Mouse (Mus musculus) hindlimb bud, embryonic 11.5 days (tissue): ENCODE data around the gene Prss32.

Experiments
- DNase-seq: peaks from one replicate; pipeline ENCODE4 v3.0.0-alpha.2; 2012; ENCODE audit warnings: low read depth, low spot score; ENCODE audit errors: extremely low spot score

The Prss32 gene

DNA sequence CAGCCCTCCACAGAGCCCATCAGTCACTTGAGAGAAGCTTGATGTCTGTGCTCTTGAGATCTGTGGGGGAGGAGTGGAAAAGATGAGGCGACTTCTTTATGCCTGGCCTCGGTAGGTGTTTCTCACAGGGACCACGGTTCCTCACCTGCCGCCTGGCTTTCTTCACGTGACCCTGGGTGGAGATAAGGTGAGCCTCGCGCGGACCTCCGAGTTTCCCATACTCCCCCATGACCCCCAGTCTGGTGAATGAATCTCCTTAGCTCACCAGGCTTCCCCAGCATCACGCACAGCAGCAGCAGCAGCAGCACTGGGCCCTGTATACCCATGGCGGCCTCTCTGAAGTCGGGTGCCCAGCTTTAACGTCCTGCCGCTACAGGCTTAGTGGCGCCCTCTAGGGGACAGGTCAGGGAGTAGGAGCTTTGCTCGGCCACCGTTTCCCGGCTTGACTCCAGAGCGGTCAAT, at the start of gene Prss32, which contains the start of gene Prss41:
TSS of gene Prss32 (plus strand) at position 44 of the 462 bp plus-strand sequence.
TSS of gene Prss41 (minus strand) at position 361 of the 462 bp plus-strand sequence.
- DNase-seq: no peak

DNA sequence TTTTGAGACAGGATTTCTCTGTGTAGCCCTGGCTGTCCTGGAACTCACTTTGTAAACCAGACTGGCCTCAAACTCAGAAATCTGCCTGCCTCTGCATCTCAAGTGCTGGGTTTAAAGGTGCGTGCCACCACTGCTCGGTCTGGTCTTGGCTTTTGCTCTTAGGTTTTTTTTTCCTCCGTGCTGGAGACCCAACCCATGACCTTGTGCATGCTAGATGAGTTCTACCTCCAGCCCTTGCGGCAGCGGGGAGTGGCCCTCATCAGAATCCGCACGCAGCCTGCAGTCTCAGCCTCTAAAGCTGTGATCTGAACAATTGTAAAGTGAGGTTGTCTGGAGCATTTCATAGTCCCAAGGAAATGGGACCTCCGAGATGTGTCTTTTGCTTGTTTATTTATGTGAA, 48.3 kb upstream of the Prss32 start:
- no peak for DNase-seq

DNA sequence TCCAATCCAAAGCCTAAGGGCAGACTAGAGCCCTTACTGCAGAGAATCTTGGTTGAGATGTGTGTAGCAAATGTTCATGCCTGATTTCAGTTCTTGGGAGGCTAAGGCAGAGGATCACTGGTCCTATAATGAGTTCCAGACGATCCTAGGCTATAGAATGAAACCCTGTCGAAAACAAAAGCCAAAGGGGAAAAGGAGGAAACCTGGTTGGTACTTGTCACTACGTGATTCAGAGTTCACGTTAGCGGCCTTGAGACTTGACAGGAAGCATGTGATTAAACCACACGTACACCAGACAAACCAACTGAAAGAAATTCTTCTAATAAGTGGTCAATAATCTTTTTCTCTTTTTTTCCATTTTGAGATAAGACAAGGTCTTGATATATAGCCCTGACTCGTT, 46.3 kb upstream of the Prss32 start:
- DNase-seq: no peak

DNA sequence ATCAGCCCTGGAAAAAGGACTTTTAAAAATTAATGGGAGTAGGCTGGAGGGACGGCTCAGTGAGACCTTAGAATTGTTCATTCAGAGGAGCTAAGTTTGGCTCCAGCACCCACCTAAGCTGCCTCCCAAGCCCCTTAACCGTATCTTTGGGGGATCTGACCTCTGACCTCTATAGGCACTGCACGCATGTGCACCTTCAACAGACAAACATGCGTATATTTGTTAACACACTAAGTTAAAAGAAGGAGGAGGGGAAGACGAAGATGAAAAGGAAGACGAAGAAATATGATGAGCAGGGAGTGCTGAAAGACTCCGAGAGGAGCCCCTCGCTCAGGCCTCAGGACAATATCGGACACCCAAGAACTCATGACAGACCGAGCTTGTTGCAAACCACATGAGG, 42.0 kb upstream of the Prss32 start:
- DNase-seq: no peak

DNA sequence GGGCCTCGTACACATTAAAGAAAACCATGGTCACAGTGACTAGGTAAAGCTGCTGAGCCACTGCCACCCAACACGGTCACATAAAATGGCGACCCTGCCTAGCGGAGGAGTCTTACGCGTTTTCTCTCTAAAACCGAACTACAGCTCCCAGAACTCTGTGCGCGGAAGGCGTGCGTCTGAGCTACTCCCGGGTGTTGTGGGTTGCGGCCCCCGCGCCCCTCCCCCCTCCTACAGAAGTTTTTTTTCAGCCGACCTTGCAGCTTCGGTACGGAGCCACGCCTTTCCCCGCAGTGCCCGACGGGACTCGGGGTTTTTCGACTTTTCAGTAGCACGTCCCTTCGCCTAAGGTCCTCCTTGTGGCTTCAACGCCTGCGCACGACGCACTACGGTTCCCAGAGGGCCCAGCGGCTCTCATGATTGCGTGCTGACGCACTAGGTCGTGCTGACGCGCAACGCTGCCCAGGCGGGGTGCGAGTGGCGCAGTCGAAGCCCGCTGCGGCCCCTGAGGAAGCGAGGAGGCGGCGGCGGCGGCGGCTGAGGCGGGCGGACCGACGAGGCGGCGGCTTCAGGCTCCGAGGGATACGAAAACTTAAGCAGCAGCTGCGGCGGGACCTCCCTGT, 40.8 kb upstream of the Prss32 start:
- DNase-seq: peak; percentile 96

DNA sequence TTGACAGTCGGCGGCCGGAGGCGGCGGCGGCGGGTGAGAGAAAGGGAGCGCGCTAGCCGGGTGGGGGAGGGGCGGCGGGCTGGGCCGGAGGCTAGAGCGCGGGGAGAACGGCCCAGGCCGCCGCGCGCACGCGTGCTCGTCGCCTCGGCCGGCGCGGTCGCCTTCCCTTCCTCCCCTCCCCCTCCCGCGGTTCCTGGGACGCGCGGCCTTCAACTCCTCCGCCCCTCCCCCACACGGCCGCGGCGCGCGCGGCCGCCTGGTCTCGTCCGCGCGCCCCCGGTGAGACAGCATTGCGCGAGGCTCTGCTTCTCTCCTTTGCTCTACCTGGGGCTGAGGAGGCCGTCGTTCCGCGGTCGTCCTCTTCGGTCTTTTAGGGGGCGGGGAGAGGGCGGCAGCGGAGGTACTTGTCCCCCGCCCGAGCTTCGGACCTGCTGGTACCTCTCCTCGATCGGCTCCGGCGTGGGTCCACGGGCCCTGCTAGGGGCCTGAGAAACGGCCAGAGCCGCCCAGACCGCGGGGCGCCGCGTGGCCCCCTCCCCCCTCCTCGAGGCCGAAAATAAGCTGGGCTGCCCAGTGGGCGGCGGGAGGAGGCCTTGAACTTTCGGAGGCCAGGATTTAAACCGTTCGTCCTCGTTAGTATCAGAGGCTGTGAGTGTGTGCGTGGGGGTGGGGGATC, 40.2 kb upstream of the Prss32 start:
- no peak for DNase-seq

DNA sequence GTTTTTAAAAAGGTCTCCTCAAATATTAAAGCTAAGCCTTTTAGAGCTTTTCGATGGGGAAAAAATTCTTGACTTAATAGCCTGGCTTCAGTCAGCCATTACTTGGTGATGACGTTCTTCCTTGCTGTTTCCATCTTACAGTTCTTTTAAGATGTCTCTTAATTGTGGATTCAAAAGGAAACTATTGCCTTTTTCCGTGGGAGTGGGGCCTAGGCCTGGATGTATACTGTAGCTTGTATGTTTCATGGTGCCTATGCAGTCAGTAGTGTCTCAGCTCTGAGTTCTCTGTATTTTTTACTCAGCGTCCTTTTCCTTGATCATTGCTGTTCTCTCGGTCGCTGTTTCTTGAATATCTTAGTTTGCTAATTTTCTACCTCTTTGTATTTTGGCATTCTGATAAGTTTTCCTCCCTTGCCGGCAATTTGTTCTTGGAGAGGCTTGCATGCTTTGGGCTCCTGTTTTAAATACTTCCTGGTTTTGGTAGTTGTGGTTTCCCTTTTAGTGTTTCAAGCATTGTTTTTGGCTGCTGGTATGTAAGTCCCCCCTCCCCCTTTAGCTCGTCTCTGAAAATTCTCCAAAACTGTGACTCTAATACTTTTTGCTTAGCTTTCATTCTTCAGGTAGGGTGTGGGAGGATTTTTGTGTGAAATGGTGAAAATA, 39.1 kb upstream of the Prss32 start:
- DNase-seq: no peak

DNA sequence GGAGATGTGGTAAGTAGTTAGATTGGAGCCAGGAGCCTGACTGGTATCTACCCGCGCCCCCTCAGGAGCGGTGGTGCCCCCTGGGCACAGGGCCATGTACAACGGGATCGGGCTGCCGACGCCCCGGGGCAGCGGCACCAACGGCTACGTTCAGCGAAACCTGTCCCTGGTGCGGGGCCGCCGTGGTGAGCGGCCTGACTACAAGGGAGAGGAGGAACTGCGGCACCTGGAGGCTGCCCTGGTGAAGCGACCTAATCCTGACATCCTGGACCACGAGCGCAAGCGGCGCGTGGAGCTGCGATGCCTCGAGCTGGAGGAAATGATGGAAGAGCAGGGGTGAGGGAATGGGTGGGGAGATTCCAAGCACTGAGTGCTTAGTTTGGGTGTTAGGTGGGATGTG, 36.8 kb upstream of the Prss32 start:
- DNase-seq: no peak

DNA sequence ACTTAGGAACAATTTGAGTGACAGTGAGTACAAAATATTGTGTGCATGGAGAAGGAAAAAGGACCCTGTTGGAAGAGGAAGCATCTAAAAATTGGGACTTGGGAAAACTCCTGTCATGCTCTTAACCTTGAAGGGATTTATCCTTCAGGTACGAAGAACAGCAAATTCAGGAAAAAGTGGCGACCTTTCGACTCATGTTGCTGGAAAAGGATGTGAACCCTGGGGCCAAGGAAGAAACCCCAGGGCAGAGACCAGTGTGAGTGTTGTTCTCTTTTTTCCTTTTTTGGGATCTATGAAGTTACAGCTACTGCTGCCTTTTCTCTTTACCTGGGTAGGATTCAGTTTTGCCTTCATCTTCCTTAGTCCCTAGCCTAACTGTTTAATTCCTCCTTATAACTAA, 35.7 kb upstream of the Prss32 start:
- no peak for DNase-seq

DNA sequence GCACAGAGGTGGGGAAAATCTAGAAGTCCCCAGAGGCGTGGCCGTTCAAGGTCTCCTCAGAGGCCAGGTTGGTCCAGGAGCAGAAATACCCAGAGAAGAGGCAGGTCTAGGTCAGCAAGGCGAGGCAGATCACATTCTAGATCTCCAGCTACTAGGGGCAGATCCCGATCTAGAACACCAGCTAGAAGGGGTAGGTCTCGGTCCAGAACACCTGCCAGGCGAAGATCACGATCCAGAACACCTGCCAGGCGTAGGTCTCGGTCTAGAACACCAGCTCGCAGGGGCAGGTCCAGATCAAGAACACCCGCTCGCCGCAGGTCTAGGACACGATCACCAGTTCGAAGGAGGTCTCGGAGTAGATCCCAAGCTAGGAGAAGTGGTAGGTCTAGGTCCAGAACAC, 28.0 kb upstream of the Prss32 start:
- no peak for DNase-seq

DNA sequence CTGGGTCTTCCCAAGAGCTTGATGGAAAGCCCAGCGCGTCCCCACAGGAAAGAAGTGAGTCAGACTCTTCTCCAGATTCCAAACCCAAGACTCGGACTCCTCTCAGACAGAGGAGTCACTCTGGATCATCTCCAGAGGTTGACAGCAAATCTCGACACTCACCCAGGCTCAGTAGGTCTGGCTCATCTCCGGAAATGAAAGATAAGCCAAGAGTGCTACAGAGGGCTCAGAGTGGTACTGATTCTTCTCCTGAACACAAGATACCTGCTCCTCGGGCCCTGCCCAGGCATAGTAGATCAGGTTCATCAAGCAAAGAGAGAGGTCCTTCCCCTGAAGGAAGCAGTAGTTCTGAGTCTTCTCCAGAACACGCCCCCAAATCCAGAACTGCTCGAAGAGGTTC, 25.1 kb upstream of the Prss32 start:
- DNase-seq: no peak

DNA sequence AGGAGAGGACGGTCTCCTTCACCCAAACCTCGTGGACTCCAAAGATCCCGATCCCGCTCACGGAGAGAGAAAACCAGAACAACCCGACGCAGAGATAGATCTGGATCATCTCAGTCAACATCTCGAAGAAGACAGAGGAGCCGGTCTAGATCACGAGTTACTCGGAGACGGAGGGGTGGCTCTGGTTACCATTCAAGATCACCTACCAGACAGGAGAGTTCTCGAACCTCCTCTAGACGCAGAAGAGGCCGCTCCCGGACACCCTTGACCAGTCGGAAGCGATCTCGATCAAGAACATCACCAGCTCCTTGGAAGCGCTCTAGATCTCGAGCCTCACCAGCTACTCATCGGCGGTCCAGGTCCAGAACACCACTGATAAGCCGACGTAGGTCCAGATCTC, 24.4 kb upstream of the Prss32 start:
- DNase-seq: no peak

DNA sequence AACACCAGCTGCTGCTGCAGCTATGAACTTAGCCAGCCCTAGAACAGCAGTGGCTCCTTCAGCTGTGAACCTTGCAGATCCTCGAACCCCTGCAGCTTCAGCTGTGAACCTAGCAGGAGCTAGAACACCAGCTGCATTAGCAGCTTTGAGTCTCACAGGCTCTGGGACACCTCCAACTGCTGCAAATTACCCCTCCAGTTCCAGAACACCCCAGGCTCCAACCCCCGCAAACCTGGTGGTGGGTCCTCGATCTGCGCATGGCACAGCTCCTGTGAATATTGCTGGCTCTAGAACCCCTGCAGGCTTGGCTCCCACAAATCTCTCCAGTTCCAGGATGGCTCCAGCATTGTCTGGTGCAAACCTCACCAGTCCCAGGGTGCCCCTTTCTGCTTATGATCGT, 22.9 kb upstream of the Prss32 start:
- DNase-seq: no peak

DNA sequence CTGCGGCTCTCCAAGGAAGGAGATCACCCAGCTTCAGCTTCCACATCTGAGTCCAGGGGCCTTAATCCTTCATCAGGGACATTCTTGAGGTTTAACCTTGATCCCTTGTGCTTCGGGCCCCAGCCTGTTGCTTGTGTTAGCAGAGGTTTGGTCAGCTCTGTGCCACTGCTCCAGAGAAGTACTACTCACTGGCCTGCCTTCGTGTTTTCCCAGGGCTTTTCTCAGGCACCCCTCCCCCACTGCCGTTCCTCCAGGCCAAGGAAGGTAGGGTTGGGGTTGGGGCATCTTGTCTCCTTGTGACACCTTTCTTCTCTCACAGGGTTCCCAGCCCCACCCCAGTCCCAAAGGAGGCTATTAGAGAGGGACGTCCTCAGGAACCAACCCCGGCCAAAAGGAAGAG, 21.6 kb upstream of the Prss32 start:
- no peak for DNase-seq

DNA sequence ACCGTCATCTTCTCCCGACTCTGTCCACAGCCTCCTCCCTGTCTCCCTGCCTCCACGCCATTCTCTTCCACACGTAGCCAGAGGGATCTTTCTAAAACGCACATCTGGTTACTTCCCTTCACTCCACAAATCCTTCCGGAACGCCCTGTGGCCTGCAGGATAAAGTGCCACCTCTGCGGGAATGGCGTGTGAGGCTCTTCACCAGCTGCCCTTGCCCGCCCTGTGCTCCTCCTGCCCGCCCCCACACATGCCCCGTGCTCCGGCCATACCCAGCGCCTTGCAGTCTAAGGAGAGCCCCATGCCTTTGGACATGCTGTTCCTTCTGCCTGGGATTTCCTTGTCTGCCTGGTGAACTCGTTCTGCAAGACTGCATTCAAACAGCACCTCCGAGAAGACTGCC, 20.6 kb upstream of the Prss32 start:
- DNase-seq: no peak

DNA sequence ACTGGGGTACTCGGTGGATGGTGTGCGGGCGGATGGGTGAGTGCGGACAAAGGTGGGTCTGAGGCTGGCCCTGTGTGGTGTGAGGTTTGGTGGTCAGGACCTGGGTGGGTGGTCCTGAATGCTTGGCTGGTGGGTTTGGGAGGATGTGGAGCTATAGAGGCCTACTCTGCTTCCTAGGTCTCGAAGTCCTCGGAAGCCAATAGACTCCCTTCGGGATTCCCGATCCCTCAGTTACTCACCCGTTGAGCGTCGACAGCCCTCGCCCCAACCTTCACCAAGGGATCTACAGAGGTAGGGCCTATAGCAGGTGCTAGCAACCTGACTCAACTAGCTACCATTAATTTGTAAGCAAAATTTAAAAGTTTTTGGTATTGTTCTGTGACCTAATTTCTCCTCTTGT, 20.0 kb upstream of the Prss32 start:
- no peak for DNase-seq

DNA sequence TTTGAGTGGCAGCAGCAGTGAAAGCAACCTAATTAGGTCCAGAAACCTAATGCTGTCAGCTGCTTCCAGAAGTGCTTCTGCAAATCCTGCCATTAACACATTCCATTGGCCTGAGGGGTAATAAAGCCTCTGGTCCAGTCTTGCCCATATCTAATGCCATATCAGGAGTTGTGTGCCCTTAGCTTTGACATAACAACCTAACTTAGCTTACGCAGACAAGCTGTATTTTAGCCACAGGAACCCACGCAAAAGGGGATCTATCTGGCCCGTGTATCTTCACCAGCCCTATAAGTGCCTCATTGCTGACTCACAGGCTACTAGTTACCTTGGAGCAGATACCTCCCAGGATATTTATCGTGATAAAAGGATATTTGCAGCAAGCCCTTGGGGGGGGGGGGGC, 18.1 kb upstream of the Prss32 start:
- no peak for DNase-seq

DNA sequence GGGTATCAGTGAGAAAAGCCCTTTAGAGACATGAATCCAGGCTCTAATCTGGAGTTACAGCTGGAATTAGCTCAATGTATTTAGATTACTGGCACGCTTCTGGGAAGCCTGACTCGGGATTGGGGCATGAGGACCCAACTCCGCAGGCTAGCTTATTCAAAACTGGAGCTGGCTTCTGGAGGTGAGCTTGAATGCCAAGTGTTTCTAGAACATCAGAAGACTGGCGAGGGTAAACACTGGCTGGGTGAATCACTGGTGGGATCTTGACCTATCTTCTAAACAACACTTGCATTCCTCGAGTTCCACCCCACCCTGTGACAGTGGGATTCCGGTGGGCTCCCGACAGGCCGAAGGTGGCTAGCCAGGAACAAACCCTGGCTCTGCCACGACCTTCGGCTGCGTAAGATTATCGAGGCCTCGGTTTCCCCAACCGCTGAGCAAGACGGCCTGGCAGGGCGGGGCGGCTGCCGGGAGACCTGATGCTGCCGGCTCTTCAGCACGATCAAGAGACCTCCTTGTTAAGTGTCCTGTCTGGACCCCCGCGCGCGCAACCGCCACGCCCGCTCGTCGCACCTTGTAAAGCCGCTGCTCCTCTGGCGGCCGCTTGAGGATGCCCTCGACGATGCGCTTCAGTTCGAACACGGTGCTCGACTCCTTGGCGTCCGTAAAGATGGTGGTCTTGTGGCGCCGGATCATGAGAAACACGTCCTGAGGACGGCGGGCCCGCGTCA, 15.2 kb upstream of the Prss32 start:
- DNase-seq: no peak

DNA sequence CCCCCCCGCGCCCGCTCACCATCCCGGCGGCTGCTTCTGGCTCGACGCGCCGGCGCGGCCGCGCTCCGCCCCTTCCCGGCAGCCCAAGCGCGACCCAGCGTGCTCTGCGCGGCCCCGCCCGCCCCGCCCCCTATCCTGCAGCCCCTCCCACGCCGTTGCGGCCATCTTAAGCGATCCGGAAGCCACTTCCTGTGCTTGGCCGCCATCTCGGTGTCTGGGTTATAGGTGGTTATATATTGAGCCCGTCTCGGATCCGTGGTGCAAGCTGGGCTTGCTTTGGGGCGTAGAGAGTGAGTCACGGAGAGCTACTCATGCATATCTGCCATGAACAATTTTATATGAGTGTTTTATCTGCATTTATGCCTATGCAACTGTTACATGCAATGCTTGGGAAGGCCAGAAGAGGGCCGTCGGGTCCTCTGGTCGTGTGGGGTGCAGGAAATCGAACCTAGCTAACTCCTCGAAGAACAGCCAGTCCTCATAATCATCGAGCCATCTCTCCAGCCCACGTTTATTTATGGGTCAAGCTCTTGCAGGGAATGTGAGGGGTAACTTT, 14.5 kb upstream of the Prss32 start, which contains the start of gene Elob:
TSS of gene Elob (minus strand) at position 73 of the 556 bp plus-strand sequence.
- peak; percentile 69 for DNase-seq

DNA sequence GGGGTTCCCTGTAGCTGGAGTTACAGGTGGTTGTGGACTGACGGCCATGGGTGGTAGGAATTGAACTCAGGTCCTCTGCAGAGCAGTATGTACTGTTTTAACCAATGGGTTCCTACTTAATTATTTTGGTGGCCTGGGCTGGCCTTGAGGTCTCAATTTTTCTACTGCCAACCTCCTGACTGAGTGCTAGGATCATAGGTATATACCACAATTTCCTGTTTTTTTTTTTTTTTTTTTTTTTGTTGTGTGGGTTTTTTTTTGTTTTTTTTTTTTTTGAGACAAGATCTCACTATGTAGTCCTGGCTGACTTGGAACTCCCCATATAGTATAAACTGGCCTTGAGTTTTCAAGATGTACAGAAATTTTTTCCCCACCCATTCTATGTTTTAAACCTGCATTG, 12.5 kb upstream of the Prss32 start:
- no peak for DNase-seq

DNA sequence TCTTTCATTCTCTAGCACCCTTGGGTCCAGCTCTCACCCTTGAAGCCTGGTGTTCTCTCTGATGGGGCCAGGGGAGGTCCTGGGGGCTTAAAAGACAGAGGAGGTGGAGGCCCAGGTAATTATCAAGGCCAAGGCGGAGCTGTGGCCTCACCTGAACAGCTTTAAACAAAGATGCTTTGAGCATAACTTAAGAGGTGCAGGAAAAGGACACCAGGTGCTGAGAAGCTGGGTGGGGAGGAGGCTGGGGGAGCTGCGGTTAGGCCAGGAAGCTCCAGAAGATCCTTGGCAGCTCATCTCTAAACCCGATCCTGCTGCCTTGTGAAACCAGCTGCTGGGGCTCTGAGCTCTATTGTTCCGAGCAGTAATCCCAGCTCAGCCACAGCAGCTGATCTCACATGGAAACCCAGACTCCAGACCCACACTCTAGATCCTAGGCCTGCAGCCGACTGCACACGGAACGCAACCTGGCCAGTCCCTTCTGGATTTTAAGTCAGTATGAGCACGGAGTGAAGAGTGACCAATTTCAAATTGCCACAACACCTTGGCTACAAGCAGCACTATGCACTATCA, 7.6 kb upstream of the Prss32 start, which contains the start of gene Prss33:
TSS of gene Prss33 (minus strand) at position 51 of the 570 bp plus-strand sequence.
- DNase-seq: no peak
